Mouse (Mus musculus) liver, embryonic 14 days (tissue): Measurements from ENCODE around the gene Hspa14. TPM values are rescaled to one million over a fixed set of nuclear protein-coding genes. Genes with fewer than 3 reads are reported as not detected.

Experiments
- polyA plus RNA-seq: library from polyadenylated mRNA; depleted of rRNA; stranded (reverse); fragments of >200 nt; gene quantifications from 2 replicates; pipeline ENCODE4 v1.2.3, GENCODE M21; 2012; rRNA removed

Gene Hspa14
- polyA plus RNA-seq = 51.9 and 56.0 TPM in 2 replicates

DNA sequence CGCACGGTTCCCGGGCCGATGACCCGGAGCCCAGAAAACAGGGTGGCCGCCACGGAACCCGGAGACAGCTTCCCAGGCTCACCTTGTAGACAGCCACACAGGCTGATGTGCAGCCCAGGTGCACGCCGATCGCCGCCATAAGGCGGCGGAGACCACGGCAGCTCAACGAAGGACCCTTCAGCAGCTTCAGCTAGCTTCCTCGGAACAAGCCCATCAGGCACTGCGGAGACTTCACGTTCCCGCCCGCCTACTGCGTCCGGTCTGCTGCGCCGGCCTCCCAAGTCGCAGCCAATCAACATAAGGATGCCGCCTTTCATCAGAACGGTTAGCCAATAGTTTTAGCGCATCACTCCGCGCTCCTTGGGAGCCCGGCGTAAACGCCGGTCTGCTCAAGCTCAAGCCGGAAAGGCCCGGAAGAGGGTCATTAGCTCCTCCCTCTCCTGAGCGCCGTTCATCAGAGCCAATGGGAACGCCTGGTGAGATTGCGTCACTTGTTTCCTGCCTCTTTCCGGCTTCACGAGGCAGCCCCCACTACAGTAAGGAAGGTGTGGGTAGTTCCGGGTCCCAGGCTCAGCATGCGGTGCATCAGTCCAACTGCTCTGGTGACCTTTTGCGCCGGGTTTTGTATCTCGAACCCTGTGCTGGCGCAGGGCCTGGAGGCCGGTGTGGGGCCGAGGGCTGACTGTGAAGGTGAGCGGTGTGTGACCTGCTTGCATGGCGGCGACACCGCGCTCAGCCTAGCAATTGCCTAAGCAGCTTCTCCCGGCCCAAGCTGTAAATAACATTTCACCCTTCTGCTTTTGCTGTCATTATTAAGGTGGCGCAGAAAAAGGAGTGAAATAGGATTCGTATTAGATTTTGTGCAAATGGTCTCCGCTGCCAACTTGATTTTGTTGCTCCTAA is at the start of gene Hspa14, which contains the start of the genes Gm45902 and Cdnf:
Hspa14 (minus strand) TSS at position 263 of the 903 bp plus-strand sequence.
Gm45902 (minus strand) TSS at position 239 of the 903 bp plus-strand sequence.
Cdnf (plus strand) TSS at position 479 of the 903 bp plus-strand sequence.

DNA sequence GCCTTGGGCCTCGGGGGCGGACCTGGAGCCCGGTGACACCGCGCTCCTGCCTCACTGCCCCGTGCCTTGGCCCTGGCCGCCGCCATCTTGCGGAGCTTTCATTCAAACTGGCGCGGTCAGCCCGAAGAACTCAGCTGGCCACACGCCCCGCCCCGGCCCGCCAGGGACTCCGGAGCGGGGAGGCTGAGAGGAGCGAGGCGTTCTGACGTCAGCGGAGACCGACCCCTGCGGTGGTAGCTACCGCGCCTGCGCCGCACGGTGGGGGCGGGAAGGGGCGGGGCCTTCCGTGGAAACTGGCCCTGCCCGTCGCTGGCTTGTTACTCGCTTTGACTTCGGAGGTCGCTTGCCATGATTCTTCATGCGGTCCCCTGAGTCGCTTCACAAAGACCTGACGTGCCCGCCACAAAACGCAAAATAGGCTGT is 37.7 kb downstream of the Hspa14 start, which contains the start of gene Suv39h2:
Suv39h2 (minus strand) TSS at position 171 of the 423 bp plus-strand sequence.

Other genes starting within 250 kb of the Hspa14 start
- 5.0 and 5.9 TPM in 2 replicates for gene Nmt2, start 228.6 kb downstream of the Hspa14 start, polyA plus RNA-seq
- 9.2 and 10.5 TPM in 2 replicates for gene Rpp38, start 180.2 kb downstream of the Hspa14 start, polyA plus RNA-seq
- 0.37 and 0.51 TPM in 2 replicates for gene Acbd7, start 176.6 kb downstream of the Hspa14 start, polyA plus RNA-seq
- not detected in 2 replicates for gene Olah, start 115.6 kb downstream of the Hspa14 start, polyA plus RNA-seq
- not detected in 2 replicates for gene Meig1, start 90.2 kb downstream of the Hspa14 start, polyA plus RNA-seq
- 4.4 and 5.6 TPM in 2 replicates for gene Dclre1c, start 88.7 kb downstream of the Hspa14 start, polyA plus RNA-seq
- 3.8 and 4.5 TPM in 2 replicates for gene Suv39h2, start 37.8 kb downstream of the Hspa14 start, polyA plus RNA-seq
- gene Gm45902, start within 50 bp of the Hspa14 start, polyA plus RNA-seq = 1.0 and 1.4 TPM in 2 replicates
- 0.28 and 0.33 TPM in 2 replicates for gene Cdnf, start 216 bp upstream of the Hspa14 start, polyA plus RNA-seq
- 9.0 and 11.5 TPM in 2 replicates for gene Fam107b, start 57.7 kb upstream of the Hspa14 start, polyA plus RNA-seq